Mouse (Mus musculus) kidney, postnatal 14 days (tissue): ENCODE measurements around the gene Ubr7.
A peak's percentile ranks its signal among the peaks of the same experiment; 100 is the strongest.

ENCODE experiments used
- DNase-seq: peaks from one replicate; pipeline ENCODE4 v3.0.0; 2022; ENCODE audit warnings: mixed read lengths

Gene Ubr7

DNA sequence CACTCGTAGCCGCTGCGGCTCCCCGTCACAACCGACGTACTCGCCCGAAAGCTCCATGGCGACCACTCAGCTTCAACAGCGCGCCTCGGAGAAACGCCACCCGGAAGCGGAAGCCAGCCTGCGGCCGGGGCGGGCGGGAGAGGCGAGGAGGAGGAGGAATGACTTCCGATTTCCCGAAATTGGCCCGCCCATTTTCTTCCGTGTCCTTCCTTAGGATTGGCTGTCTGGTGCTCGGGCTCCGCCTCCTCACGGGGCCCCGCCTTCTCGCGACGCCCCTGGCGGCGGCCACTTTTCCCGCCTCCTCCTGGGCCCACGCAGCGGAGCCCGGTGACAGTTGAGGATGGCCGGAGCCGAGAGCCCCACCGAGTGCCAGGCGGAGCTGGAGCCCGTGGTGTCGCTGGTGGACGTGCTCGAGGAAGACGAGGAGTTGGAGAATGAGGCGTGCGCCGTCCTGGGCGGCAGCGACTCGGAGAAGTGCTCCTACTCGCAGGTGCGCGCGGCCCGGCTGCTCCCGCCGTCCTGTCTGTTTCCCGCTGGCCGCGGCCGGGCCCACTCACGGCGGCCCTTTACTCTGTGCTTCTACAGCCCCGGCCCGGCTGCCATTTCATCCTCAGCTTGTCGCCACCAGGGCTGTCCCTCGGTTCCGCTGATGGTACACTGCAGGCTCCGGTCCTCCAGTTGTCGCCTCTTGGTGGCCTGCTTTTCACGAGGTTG is at the start of gene Ubr7, which contains the start of the genes Gm28051 and Gon7:
Gene Ubr7, plus strand, starts transcription at position 279 of the 714 bp plus-strand sequence.
Gene Gm28051, minus strand, starts transcription at position 77 of the 714 bp plus-strand sequence.
Gene Gon7, minus strand, starts transcription at position 115 of the 714 bp plus-strand sequence.
- DNase-seq: peak; percentile 98

DNA sequence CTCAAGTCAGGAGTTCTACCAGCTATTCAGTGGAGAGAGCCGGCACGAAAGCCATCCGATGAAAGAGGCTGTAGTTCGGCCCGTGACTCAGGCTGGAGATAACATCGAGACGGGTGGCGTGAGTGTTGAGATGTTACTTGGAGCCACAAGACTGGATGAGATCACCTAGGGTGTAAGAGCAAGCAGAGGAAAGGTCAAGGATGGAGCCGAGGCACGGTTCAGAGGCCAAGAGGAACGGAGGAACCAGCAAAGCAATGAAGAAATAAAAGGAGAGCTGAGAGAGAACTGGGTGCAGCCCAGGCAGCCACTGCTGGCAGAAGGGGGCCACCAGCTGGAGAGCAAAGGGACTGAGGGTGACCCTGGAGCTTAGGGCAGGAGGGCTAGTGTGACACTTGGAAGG is 49.5 kb upstream of the Ubr7 start:
- no peak for DNase-seq

DNA sequence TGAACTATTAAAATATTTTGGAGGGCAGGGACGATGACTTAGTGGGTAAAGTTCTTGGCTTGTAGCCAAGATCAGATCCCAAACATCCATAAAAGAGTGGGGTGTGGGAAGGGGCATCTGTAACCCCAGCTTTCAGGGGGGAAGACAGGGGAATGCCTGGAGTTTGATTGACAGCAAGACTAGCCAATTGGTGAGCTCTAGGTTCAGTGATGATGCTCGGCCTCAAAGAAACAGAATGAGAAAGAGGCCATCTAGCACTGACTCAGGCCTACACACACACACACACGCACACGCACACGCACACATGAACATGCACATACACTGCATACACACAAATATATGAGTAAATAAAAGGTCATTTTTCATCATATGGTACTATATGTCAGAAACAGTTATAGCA is 47.9 kb upstream of the Ubr7 start:
- DNase-seq: no peak

DNA sequence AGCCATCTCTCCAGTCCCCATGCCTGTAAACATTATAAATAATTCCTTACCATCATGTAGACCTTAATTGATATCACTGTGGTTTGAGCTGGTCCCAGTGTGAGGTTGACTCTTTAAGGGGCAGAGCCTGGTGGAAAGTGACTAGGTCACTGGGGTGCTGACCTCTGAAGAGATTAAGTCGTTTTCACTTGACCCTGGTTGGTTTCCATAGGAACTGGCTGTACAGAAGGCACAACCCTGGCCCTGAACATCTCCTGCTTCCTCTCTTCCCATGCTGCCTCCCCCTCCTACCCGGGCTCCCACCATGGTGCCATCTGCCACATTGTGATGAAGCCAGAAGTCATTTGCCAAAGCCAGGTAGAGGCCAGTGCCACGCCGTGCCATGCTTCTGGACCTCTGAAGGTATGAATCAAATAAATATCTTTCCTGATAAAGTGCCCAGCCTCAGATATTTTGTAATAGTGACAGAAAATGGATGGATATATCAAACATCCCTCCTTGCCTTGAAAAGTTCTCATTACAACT is 46.9 kb upstream of the Ubr7 start:
- DNase-seq: no peak

- no peak for DNase-seq
These were observed 44.5 kb upstream of the Ubr7 start for GRCm38 (mm10) chr12:102713153-102713865.

DNA sequence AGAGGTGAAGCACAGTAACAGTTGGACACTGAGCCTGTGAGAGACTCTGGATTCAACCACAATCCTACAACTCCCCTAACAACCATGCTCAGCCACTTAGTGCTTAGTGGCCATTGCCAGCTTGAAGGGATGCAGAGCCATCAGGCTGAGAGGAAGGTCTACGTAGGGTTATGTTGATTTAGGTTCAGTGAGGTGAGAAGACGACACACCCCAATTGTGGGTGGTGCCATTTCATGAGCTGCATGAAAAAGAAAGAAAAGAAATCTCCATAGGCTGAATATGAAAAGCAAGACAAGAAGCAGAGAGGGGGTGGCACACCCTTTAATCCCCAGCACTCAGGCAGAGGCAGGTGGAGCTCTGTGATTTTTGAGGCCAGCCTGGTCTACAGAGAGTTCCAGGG is 43.7 kb upstream of the Ubr7 start:
- DNase-seq: no peak

DNA sequence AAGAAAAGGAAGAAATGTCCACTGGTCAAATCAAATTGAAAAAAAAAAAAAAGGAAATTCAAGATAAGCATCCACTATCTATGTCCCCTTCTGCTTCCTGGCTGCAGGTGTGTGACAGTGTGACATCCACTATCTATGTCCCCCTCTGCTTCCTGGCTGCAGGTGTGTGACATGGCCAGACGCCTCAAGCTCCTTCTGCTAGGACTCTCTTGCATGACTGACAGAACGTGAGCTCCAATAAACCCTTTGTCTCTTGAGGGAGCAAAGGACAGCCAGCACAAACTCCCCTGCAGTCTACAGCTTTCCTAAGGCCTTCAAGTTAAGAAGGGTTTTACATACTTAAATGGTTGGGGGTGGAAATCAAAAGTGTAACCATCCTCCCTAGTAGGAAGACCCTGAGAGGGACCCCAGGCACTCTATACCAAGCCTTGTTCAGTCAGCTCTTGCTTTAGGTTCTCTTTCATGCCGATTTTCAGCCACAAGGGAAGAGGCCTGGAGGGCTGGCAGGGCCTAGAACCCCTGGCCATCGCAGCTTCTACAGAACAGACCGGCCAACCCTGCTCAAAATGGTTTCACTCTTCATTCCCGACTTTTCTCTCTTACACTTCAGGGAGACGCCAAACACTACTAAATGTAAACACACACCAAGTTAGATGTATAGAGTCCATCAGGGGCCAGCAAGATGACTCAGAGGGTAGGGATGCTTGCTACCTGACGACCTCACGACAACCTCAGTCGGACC is 42.9 kb upstream of the Ubr7 start:
- no peak for DNase-seq

GRCm38 (mm10) chr12:102719552-102720315 is 38.0 kb upstream of the Ubr7 start:
- peak; percentile 55 for DNase-seq

DNA sequence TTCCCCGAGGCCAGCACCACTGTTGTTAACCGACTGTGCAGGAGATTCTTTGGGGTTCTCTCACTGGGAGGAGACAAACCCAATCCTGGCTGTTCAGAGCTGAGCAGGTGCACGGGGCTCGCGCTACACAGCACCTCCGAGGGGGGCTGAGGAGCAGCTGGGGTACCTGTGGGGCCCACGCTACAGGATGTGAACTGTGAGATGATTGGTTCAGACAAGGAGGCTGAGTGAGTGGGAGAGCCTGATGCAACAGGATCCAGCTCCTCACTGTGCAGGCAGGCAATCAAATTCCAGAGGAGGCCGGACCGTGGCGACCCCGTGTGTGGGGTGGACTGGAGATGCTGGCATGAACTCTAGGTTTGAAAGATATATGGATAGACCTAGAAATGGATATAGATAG is 35.3 kb upstream of the Ubr7 start:
- DNase-seq: no peak

GRCm38 (mm10) chr12:102722966-102723365 is 34.8 kb upstream of the Ubr7 start:
- no peak for DNase-seq

DNA sequence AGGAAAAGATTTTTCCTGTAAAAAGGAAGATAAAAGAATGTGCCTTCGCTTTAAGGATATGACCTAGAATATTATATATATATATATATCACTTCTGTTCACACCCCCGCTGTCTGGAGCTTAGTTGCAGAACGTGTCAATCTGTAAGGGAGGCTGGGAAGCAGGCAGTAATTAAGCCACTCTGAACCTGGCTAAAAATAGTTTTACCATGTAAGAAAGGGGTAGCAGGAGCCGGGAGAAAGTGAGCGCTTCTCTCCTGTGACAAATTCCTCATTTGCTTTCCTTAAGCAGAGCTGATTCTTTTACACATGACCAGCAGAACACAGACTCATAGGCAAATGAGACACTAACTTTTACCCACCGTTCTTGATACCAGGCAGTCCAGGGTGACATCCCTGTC is 33.9 kb upstream of the Ubr7 start:
- DNase-seq: no peak

DNA sequence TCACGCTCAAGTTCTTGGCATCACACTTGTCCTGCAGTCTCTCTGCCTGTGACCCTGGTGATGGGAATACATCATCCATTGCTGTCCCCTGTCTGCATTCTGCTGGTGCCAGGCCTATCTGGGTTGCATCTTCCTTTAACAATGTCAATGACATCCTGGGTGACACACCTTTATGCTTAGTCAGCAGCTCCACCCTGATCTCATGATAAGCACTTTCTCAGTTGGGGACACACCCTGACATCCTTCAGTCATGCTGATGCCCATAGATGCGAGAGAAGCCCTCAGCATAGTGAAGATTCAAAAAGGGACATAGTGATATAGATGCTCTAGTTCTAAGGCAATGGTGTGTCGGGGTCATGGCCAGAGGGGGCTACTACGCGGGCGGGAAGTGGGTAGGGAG is 32.6 kb upstream of the Ubr7 start:
- no peak for DNase-seq

- DNase-seq: peak; percentile 49
These were observed 32.0 kb upstream of the Ubr7 start for GRCm38 (mm10) chr12:102725761-102726175.

- DNase-seq: peak; percentile 85
These were observed 27.6 kb upstream of the Ubr7 start for GRCm38 (mm10) chr12:102729855-102730797.

DNA sequence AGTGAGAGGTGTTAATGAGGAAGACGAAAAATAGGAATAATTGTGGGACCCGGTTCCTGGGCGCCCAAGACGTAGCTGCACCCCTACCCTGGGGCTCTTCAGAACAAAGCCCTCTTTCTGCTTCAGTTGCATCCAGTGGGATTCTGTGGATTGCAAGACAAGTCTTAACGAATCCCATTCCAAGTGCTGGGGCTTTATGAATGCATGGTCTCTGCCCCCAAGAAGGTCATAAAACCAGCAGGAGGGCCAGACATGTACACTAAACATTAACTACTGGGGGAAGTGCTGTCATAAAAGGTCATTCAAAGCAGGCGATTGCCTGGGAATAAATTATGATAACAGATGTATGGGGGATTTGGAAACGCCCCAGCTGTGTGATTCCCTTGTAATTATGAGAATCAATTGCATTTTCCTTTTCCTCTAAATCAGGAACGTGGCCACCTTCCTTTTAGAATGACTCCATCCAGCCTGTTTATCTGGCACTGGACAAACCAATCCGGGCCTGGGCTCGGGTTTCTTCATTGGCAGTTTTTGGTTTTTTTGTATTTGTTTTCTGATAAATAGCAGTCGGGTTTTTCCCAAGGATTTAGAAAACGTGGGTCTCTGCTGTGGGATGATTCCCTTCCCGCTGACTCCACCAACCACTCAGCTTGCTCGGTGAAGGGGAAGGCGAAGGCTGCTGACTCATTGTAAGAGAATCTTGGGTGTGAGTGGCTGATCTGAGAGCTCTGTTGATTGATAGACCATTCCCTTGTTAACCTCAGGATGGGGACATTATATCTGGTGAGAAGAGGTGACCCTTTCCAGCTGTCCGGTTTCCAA is 26.8 kb upstream of the Ubr7 start:
- peak; percentile 41 for DNase-seq

DNA sequence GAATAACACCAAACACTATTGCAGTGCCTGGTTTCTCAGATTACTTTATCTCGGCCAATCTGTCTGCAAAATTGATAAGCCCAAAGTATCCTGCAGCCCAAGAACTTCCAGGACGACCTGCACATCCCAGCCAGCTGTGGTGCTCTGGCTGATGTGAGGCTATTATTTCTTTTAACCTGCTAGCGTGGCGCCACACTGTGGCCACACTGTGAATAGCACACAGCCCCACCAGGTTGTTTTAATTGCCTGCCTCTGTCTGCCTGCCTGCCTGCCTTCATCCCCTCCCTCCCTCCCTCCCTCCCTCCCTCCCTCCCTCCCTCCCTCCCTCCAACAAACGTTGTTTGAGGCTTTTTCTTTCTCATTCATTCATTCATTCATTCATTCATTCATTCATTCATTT is 24.4 kb upstream of the Ubr7 start:
- peak; percentile 69 for DNase-seq

- DNase-seq: no peak
These were observed 18.7 kb upstream of the Ubr7 start for GRCm38 (mm10) chr12:102739096-102739495.

DNA sequence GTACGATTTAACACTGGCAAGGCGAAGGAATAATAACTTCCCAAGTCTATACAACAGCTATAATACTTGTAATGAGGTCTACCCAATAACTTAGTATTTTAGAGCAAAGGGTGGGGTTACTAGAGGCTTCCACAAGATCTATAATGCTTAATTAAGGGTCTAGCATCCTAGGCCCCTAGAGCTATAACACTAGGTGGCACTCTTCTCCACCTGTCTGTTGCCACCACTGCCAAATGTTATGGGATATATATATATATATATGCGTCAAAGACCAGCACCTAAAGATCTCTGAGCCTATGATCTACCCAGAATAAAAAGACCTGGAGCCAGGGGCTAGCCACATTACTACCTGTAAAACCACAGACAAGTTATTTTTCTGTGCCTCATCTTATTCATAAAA is 17.5 kb upstream of the Ubr7 start:
- DNase-seq: no peak

GRCm38 (mm10) chr12:102742056-102742455 is 15.7 kb upstream of the Ubr7 start:
- no peak for DNase-seq

DNA sequence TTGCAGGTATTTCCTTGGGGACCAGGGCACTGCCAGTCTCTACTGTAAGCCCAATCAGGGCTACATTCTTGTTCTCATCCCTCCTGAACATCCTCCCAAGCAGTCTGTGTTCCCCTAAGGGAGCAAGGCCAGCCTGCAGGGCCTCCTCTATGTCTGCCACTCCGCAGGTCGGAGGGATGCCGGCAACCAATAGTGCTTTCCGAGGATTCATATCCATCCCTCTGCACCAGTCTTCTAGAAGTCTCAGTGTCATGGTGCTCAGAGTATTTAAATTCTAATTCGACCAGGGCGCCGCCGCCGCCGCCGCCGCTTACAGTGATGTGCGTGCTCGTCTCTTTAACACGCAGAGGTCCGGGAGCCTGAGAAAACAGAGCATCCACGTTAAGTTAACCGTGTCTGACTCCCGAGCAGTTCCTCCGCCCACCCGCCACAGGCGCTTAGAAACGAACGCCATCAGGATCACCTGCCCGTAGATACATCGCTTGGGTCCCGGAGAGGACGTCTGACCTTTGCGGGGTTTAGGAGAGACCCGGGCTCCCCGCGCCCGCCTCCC is 14.7 kb upstream of the Ubr7 start:
- DNase-seq: no peak
